Mouse (Mus musculus) hindlimb bud, embryonic 11.5 days (tissue): ENCODE results near the gene Lrrc72.

Source experiments
- DNase-seq: peaks from one replicate; pipeline ENCODE4 v3.0.0-alpha.2; 2012; ENCODE audit warnings: low read depth, low spot score; ENCODE audit errors: extremely low spot score

Gene Lrrc72

DNA sequence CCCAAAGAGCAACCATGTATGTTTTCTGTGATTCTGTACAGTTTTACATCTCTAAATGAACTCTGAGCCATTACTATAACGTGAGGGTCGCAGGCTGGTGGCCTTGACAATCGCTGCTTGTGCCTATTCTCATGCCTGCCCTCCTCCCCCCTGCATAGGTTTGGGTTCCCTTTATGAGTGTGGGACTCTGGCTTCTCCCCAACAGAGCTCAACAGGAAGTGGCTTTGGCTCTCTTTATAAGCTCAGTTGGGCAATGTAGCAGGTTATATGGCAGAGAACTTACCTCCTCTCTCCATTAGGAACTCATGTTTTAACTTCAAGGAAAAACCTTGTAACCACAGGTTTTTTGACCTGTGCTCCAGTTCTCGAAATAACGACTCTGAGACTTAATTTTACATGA, 62.9 kb downstream of the Lrrc72 start:
- no peak for DNase-seq

- no peak for DNase-seq
Measured at GRCm38 (mm10) chr12:36189610-36190009, 63.6 kb downstream of the Lrrc72 start.

- DNase-seq: no peak
Measured at GRCm38 (mm10) chr12:36187081-36187480, 66.1 kb downstream of the Lrrc72 start.

DNA sequence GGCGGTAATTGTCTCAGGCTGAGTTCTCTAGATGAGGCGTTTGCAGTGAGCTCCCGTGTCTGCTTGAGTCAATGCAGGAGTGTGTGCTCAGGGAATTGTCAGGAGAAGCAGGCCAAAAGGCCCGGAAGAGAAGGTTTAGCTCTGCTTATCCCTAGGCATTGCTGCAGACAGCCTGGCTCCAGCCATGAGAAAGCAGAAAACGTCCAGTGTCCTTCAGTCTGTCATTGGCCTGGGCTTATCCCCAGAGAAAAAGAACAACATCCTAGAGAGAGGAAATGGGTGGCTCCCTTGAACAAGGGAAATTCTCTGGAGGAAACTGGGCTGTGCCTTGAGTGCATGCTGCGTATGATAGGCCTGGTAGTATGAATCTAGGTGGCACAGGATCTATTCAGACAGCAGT, 70.6 kb downstream of the Lrrc72 start:
- DNase-seq: no peak

- DNase-seq: no peak
Measured at GRCm38 (mm10) chr12:36177227-36177626, 76.0 kb downstream of the Lrrc72 start.

DNA sequence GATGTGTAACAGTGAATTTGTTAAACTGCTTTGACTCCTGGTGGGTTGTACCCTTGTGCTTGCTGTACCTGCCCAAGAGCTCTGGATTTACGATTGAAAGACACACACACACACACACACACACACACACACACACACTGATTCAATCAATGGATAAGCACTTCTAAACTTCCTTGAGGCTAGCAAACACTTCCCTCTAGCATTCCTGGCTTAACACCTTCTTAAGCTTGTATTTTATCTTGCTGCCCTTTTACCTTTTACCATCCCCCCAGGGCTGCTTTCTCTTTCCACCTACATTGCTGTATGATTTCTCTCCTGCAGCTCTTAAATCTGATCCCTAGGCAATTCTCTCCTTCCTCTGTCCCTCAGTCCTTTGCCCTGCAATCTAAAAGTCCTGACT, 87.9 kb downstream of the Lrrc72 start:
- DNase-seq: no peak

DNA sequence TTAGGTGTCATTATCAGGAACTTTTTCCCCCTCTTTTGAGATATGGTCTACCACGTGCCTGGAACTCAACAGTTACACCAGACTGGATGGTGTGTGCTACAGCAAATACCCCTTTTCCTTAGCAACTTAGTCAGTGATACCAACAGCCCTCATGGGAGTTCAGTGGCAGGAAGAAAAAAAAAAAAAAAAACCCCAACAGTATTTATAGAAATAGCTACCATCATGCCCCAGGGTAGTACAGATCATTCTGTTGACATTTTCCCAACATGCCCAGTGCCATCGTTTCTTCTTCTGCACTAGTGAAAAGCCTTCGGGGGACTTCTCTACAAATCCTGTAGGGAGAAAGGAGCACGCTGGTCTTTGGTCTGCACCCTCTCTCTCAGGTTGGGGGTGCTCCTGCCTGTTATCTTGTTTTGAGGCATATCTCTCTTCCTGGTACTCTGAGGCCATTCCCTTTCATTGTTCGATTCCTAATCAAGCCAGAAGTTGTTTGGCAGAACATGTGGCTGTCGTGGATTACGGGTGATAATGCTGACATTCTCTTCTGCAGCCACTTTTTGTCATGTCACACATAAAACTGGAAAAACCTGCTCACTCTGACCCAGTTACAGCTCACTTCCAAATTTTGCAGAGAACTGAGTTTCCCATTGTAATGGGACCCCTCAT, 88.9 kb downstream of the Lrrc72 start:
- no peak for DNase-seq
